Mouse (Mus musculus) liver, embryonic 14.5 days (tissue): Measurements from ENCODE around the gene Fancd2. TPM values are rescaled to one million over a fixed set of nuclear protein-coding genes. Genes with fewer than 3 reads are reported as not detected.

ENCODE experiments used
- ATAC-seq: fragments of 200-750 bp; cut with Nextera tagmentation; 2 replicates; pipeline ENCODE4 v1.8.0; 2017; ENCODE audit warnings: moderate number of reproducible peaks, mild to moderate bottlenecking, moderate library complexity; ENCODE audit not compliant: insufficient read depth
- DNase-seq, 3 experiments: peaks; one replicate each; pipeline ENCODE4 v3.0.0-alpha.2; 2012 to 2013; ENCODE audit warnings: low read depth in 3 of 3, low spot score in 3 of 3
- H3K27ac ChIP-seq: fragments of 300-500 bp; sonication (generic); 2 replicates; pipeline ENCODE4 v1.5.1; 2014; ENCODE audit warnings: moderate library complexity, mild to moderate bottlenecking, control low read depth, inconsistent platforms
- H3K27me3 ChIP-seq: fragments of 300-500 bp; sonication (generic); 2 replicates; pipeline ENCODE4 v1.6.1; 2014; ENCODE audit warnings: mild to moderate bottlenecking, low read length, moderate library complexity; ENCODE audit not compliant: control insufficient read depth, insufficient read depth
- H3K36me3 ChIP-seq: fragments of 300-500 bp; sonication (generic); replicated peaks from 2 replicates; pipeline ENCODE4 v1.6.1; 2014; ENCODE audit warnings: low read depth; ENCODE audit not compliant: control insufficient read depth, insufficient read depth
- H3K4me1 ChIP-seq, 2 experiments: fragments of 200-500 bp in 1 of 2; fragments of 300-500 bp in 1 of 2; sonication (generic) in 1 of 2; replicated peaks; 2 replicates each; pipeline ENCODE4 v1.6.1; 2012 to 2014; ENCODE audit warnings: antibody characterized with exemption in 1 of 2, inconsistent platforms in 1 of 2, low read length in 1 of 2; ENCODE audit not compliant: control insufficient read depth in 2 of 2, insufficient read depth in 2 of 2
- H3K4me2 ChIP-seq: fragments of 300-500 bp; sonication (generic); 2 replicates; pipeline ENCODE4 v1.6.1; 2014; ENCODE audit warnings: low read depth, mild to moderate bottlenecking, control low read depth, moderate library complexity
- H3K4me3 ChIP-seq, 2 experiments: fragments of 200-500 bp in 1 of 2; fragments of 300-500 bp in 1 of 2; sonication (generic) in 1 of 2; 2 replicates each; pipeline ENCODE4 v1.5.1; 2012 to 2014; ENCODE audit warnings: low read depth in 2 of 2, low read length in 2 of 2, mild to moderate bottlenecking in 2 of 2, control low read depth in 1 of 2, inconsistent platforms in 1 of 2, moderate library complexity in 1 of 2; ENCODE audit not compliant: insufficient read depth in 1 of 2
- H3K9ac ChIP-seq: fragments of 300-500 bp; sonication (generic); replicated peaks from 2 replicates; pipeline ENCODE4 v1.6.1; 2014; ENCODE audit warnings: mild to moderate bottlenecking, control low read depth, moderate library complexity
- H3K9me3 ChIP-seq: fragments of 300-500 bp; sonication (generic); 2 replicates; pipeline ENCODE4 v1.6.1; 2016; ENCODE audit warnings: low read length, mixed read lengths; ENCODE audit not compliant: control insufficient read depth
- CTCF ChIP-seq: IDR thresholded peaks from 2 replicates; pipeline ENCODE4 v1.5.1; 2016; ENCODE audit warnings: antibody characterized with exemption, low read depth, control low read depth
- EP300 ChIP-seq: IDR thresholded peaks from 2 replicates; pipeline ENCODE4 v1.6.1; 2016; ENCODE audit warnings: antibody characterized with exemption, low read depth
- WGBS: fragments of 180-500 bp; shearing (Covaris S2); extraction: QIAGEN DNeasy Blood & Tissue Kit; methylation state at CpG from one replicate; pipeline ENCODE4 v1.1.7; 2014; ENCODE audit not compliant: insufficient replicate concordance; 5-methylcytosine and 5-hydroxymethylcytosine counted together
- microRNA-seq: library from miRNA; unstranded; fragments of <30 nt; microRNA quantifications from one replicate; pipeline ENCODE4, GENCODE M21; 2016
- polyA plus RNA-seq, 2 experiments: library from polyadenylated mRNA; depleted of rRNA in 1 of 2; stranded (reverse) in 1 of 2; unstranded in 1 of 2; fragments of >200 nt; fragmentation: Nextera tagmentation in 1 of 2; extraction: Ambion mirVana in 1 of 2; gene quantifications; 2 replicates each; pipeline versions ENCODE4 v1.2.1 to v1.2.3; 2012 to 2014

Fancd2 gene
- polyA plus RNA-seq, 2 experiments, result 8.4 to 10.7 TPM

DNA sequence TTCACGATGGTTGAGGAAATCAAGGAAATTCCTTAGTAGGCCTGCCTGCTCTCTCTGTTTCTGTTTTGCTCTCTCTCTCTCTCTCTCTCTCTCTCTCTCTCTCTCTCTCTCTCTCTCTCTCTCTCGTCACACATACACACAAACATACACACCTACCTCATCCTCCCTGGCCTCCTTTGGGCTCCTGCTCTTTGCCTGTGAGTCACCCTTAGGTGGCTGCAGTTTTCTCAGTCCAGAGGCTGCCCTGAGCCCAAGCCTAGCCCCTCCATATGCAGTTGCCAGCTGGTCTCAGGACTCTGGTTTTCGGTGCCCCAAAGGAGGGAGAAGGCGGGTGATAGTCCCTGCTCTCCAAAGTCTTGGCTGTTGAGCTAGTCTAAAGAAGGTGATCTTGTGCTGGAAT is 111.5 kb downstream of the Fancd2 start:
- TF ChIP-seq EP300, result no peak
- no peak for TF ChIP-seq CTCF
- DNase-seq (no peak), ATAC-seq (no peak)
- H3K9me3 ChIP-seq, result no peaks in the 10 kb centered on the region
- no peak overlapping the region for H3K9ac ChIP-seq
- no peak overlapping the region for H3K27ac ChIP-seq
- no peak overlapping the region for H3K4me3 ChIP-seq
- no peaks in the 10 kb centered on the region; the same call in 1 of the 2 replicates for H3K36me3 ChIP-seq
- H3K4me1 ChIP-seq, result peaks cover 6 to 15% of the 10 kb centered on the region in 2 experiments
- H3K4me2 ChIP-seq, result no peak overlapping the region
- WGBS, result 64% methylated on average over 4 of the region's 4 CpGs
- H3K27me3 ChIP-seq, result no peaks in the 10 kb centered on the region

GRCm38 (mm10) chr6:113643967-113644366 is 112.5 kb downstream of the Fancd2 start:
- TF ChIP-seq EP300 (no peak), CTCF (no peak)
- no peaks in the 10 kb centered on the region; the same call in 1 of the 2 replicates for H3K36me3 ChIP-seq
- DNase-seq (no peak), ATAC-seq (no peak)
- no peak overlapping the region for H3K27ac ChIP-seq
- H3K4me2 ChIP-seq, result no peak overlapping the region
- 60% methylated on average over 2 of the region's 2 CpGs for WGBS
- H3K9ac ChIP-seq, result no peak overlapping the region
- H3K4me3 ChIP-seq, result no peak overlapping the region
- peaks cover 6 to 13% of the 10 kb centered on the region in 2 experiments for H3K4me1 ChIP-seq
- H3K9me3 ChIP-seq, result no peaks in the 10 kb centered on the region
- no peaks in the 10 kb centered on the region for H3K27me3 ChIP-seq

DNA sequence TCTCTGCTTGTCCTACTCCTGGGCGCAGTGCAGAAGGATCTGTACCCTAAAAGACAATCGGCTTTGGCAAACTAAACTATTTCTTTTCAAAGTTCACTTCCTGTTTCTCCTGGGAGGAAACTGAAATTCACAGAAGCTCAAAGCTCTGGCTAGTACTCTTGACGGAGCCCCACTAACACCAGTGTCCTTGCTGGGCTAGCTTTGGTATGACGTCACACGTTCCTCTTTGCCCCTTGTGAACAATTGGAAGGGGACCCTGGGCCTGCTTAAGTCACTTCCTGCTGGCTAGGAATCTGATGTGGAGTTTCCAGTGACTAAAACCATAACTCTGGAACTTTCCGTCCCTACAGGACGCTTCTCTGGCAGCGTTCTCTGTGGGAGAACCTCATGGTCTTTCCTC is 113.3 kb downstream of the Fancd2 start:
- no peak overlapping the region for H3K27ac ChIP-seq

More for the DNA sequence above, 113.3 kb downstream of the Fancd2 start:
- H3K4me2 ChIP-seq, result no peak overlapping the region
- WGBS, result 53% methylated on average over 8 of the region's 8 CpGs
- H3K36me3 ChIP-seq, result no peaks in the 10 kb centered on the region; the same call in 1 of the 2 replicates
- H3K9me3 ChIP-seq, result no peaks in the 10 kb centered on the region
- no peak for DNase-seq
- no peaks in the 10 kb centered on the region for H3K27me3 ChIP-seq
- ATAC-seq, result no peak
- no peak overlapping the region for H3K9ac ChIP-seq
- H3K4me3 ChIP-seq, result no peak overlapping the region
- H3K4me1 ChIP-seq, result peaks cover 6 to 11% of the 10 kb centered on the region in 2 experiments
- no peak for TF ChIP-seq CTCF
- no peak for TF ChIP-seq EP300

Small RNAs within 50 kb of the gene (microRNA-seq; reads per million reads assigned to microRNA genes)
- gene Gm23365, result not detected

Other genes starting within 250 kb of the Fancd2 start
- 0.02 TPM in 2 replicates for gene Cpne9, start 249.4 kb upstream of the Fancd2 start, polyA plus RNA-seq (2012; rRNA removed)
- not detected in 2 replicates for gene Cpne9, start 249.4 kb upstream of the Fancd2 start, polyA plus RNA-seq (2014; fragmentation: Nextera tagmentation; extraction: Ambion mirVana)
- 9.4 and 11.7 TPM in 2 replicates for gene Brpf1, start 224.5 kb upstream of the Fancd2 start, polyA plus RNA-seq (2012; rRNA removed)
- gene Brpf1, start 224.5 kb upstream of the Fancd2 start, polyA plus RNA-seq (2014; fragmentation: Nextera tagmentation; extraction: Ambion mirVana), result 6.7 and 7.5 TPM in 2 replicates
- 8.0 TPM in 2 replicates for gene Ogg1, start 204.7 kb upstream of the Fancd2 start, polyA plus RNA-seq (2012; rRNA removed)
- gene Ogg1, start 204.7 kb upstream of the Fancd2 start, polyA plus RNA-seq (2014; fragmentation: Nextera tagmentation; extraction: Ambion mirVana), result 4.5 and 5.1 TPM in 2 replicates
- 6.9 and 9.0 TPM in 2 replicates for gene Camk1, start 187.7 kb upstream of the Fancd2 start, polyA plus RNA-seq (2012; rRNA removed)
- 16.3 and 19.7 TPM in 2 replicates for gene Camk1, start 187.7 kb upstream of the Fancd2 start, polyA plus RNA-seq (2014; fragmentation: Nextera tagmentation; extraction: Ambion mirVana)
- 10.3 and 15.1 TPM in 2 replicates for gene Tada3, start 153.8 kb upstream of the Fancd2 start, polyA plus RNA-seq (2012; rRNA removed)
- gene Tada3, start 153.8 kb upstream of the Fancd2 start, polyA plus RNA-seq (2014; fragmentation: Nextera tagmentation; extraction: Ambion mirVana), result 15.6 and 18.7 TPM in 2 replicates
- 37.2 and 43.7 TPM in 2 replicates for gene Arpc4, start 153.6 kb upstream of the Fancd2 start, polyA plus RNA-seq (2012; rRNA removed)
- 102 and 103 TPM in 2 replicates for gene Arpc4, start 153.6 kb upstream of the Fancd2 start, polyA plus RNA-seq (2014; fragmentation: Nextera tagmentation; extraction: Ambion mirVana)
- 1.6 and 2.3 TPM in 2 replicates for gene Ttll3, start 142.4 kb upstream of the Fancd2 start, polyA plus RNA-seq (2012; rRNA removed)
- gene Ttll3, start 142.4 kb upstream of the Fancd2 start, polyA plus RNA-seq (2014; fragmentation: Nextera tagmentation; extraction: Ambion mirVana), result 0.41 and 0.44 TPM in 2 replicates
- gene Rpusd3, start 112.3 kb upstream of the Fancd2 start, polyA plus RNA-seq (2012; rRNA removed), result 8.1 and 12.8 TPM in 2 replicates
- 8.6 and 11.0 TPM in 2 replicates for gene Rpusd3, start 112.3 kb upstream of the Fancd2 start, polyA plus RNA-seq (2014; fragmentation: Nextera tagmentation; extraction: Ambion mirVana)
- 0.02 TPM in 2 replicates for gene Cidec, start 95.9 kb upstream of the Fancd2 start, polyA plus RNA-seq (2012; rRNA removed)
- 0.13 TPM in 1 of 2 replicates, not detected in the other for gene Cidec, start 95.9 kb upstream of the Fancd2 start, polyA plus RNA-seq (2014; fragmentation: Nextera tagmentation; extraction: Ambion mirVana)
- 23.1 and 24.3 TPM in 2 replicates for gene Jagn1, start 89.1 kb upstream of the Fancd2 start, polyA plus RNA-seq (2012; rRNA removed)
- 27.0 and 31.7 TPM in 2 replicates for gene Jagn1, start 89.1 kb upstream of the Fancd2 start, polyA plus RNA-seq (2014; fragmentation: Nextera tagmentation; extraction: Ambion mirVana)
- gene Il17re, start 73.2 kb upstream of the Fancd2 start, polyA plus RNA-seq (2012; rRNA removed), result 0.11 and 0.24 TPM in 2 replicates
- 0.08 TPM in 1 of 2 replicates, not detected in the other for gene Il17re, start 73.2 kb upstream of the Fancd2 start, polyA plus RNA-seq (2014; fragmentation: Nextera tagmentation; extraction: Ambion mirVana)
- 3.4 and 4.3 TPM in 2 replicates for gene Il17rc, start 60.3 kb upstream of the Fancd2 start, polyA plus RNA-seq (2012; rRNA removed)
- gene Il17rc, start 60.3 kb upstream of the Fancd2 start, polyA plus RNA-seq (2014; fragmentation: Nextera tagmentation; extraction: Ambion mirVana), result 3.4 and 5.6 TPM in 2 replicates
- 2.7 and 3.1 TPM in 2 replicates for gene Creld1, start 48.4 kb upstream of the Fancd2 start, polyA plus RNA-seq (2012; rRNA removed)
- 3.9 and 5.1 TPM in 2 replicates for gene Creld1, start 48.4 kb upstream of the Fancd2 start, polyA plus RNA-seq (2014; fragmentation: Nextera tagmentation; extraction: Ambion mirVana)
- gene Prrt3, start 29.8 kb upstream of the Fancd2 start, polyA plus RNA-seq (2012; rRNA removed), result not detected in 2 replicates
- not detected in 2 replicates for gene Prrt3, start 29.8 kb upstream of the Fancd2 start, polyA plus RNA-seq (2014; fragmentation: Nextera tagmentation; extraction: Ambion mirVana)
- gene Emc3, start within 50 bp of the Fancd2 start, polyA plus RNA-seq (2012; rRNA removed), result 16.3 and 20.7 TPM in 2 replicates
- gene Emc3, start within 50 bp of the Fancd2 start, polyA plus RNA-seq (2014; fragmentation: Nextera tagmentation; extraction: Ambion mirVana), result 39.4 and 41.5 TPM in 2 replicates
- 0.03 and 0.04 TPM in 2 replicates for gene Fancd2os, start 69.0 kb downstream of the Fancd2 start, polyA plus RNA-seq (2012; rRNA removed)
- 0.14 TPM in 1 of 2 replicates, not detected in the other for gene Fancd2os, start 69.0 kb downstream of the Fancd2 start, polyA plus RNA-seq (2014; fragmentation: Nextera tagmentation; extraction: Ambion mirVana)
- 66.6 and 71.1 TPM in 2 replicates for gene Brk1, start 73.1 kb downstream of the Fancd2 start, polyA plus RNA-seq (2012; rRNA removed)
- 86.4 and 88.8 TPM in 2 replicates for gene Brk1, start 73.1 kb downstream of the Fancd2 start, polyA plus RNA-seq (2014; fragmentation: Nextera tagmentation; extraction: Ambion mirVana)
- gene Vhl, start 92.3 kb downstream of the Fancd2 start, polyA plus RNA-seq (2012; rRNA removed), result 3.9 and 5.0 TPM in 2 replicates
- 7.4 and 8.0 TPM in 2 replicates for gene Vhl, start 92.3 kb downstream of the Fancd2 start, polyA plus RNA-seq (2014; fragmentation: Nextera tagmentation; extraction: Ambion mirVana)
- 19.1 and 27.0 TPM in 2 replicates for gene Irak2, start 106.8 kb downstream of the Fancd2 start, polyA plus RNA-seq (2012; rRNA removed)
- 4.9 and 7.0 TPM in 2 replicates for gene Irak2, start 106.8 kb downstream of the Fancd2 start, polyA plus RNA-seq (2014; fragmentation: Nextera tagmentation; extraction: Ambion mirVana)
- 10.6 and 15.4 TPM in 2 replicates for gene Tatdn2, start 165.4 kb downstream of the Fancd2 start, polyA plus RNA-seq (2012; rRNA removed)
- gene Tatdn2, start 165.4 kb downstream of the Fancd2 start, polyA plus RNA-seq (2014; fragmentation: Nextera tagmentation; extraction: Ambion mirVana), result 1.0 and 1.3 TPM in 2 replicates
- gene Ghrl, start 188.2 kb downstream of the Fancd2 start, polyA plus RNA-seq (2012; rRNA removed), result 0.11 and 0.18 TPM in 2 replicates
- 0.29 TPM in 1 of 2 replicates, not detected in the other for gene Ghrl, start 188.2 kb downstream of the Fancd2 start, polyA plus RNA-seq (2014; fragmentation: Nextera tagmentation; extraction: Ambion mirVana)
- 75.5 and 93.7 TPM in 2 replicates for gene Sec13, start 209.1 kb downstream of the Fancd2 start, polyA plus RNA-seq (2012; rRNA removed)
- gene Sec13, start 209.1 kb downstream of the Fancd2 start, polyA plus RNA-seq (2014; fragmentation: Nextera tagmentation; extraction: Ambion mirVana), result 114 and 118 TPM in 2 replicates